Mouse (Mus musculus): Measurements from ENCODE around the gene Rps18. TPM values are rescaled to one million over a fixed set of nuclear protein-coding genes. Genes with fewer than 3 reads are reported as not detected.
"Not testable (repeated sequence)": the region's sequence is repeated elsewhere in the genome, so short reads cannot be mapped to it uniquely, and the experiment has no call there.

Gene Rps18
- polyA plus RNA-seq, 1 experiment from 2014 or later: 1,781 TPM

- Histone ChIP-seq H3K27me3 (ENCODE audit: control insufficient read depth, insufficient read depth, low read length) (no peaks in the 10 kb centered on the region), H3K27ac (replicated peaks) (peak overlapping the region; percentile 99), H3K9me3 (ENCODE audit: control insufficient read depth, low read length) (no peaks in the 10 kb centered on the region), H3K4me2 (replicated peaks; ENCODE audit: low read depth) (peak overlapping the region; percentile 94), H3K36me3 (ENCODE audit: control insufficient read depth, insufficient read depth, low read length) (peaks cover 20% of the 10 kb centered on the region), H3K9ac (ENCODE audit: low read length) (peak overlapping the region; percentile 97), H3K4me3 (ENCODE audit: low read depth, low read length) (peak overlapping the region; percentile 86), H3K4me1 (replicated peaks; ENCODE audit: control insufficient read depth, insufficient read depth) (peaks cover 3% of the 10 kb centered on the region; the same call in 1 of the 2 replicates)
- whole genome bisulfite sequencing: 40% methylated on average over 11 of the region's 11 CpGs
- ATAC-seq (ENCODE audit: low FRiP score, low TSS enrichment) (no peak), DNase-seq (ENCODE audit: low spot score) (no peak)
- TF ChIP-seq EP300 (optimal IDR thresholded peaks at IDR 0.05) (no peak), CTCF (IDR thresholded peaks at IDR 0.05; ENCODE audit: low read depth) (peak; percentile 55)
Observed at GRCm38 (mm10) chr17:33910346-33911051, 45.3 kb downstream of the Rps18 start.

GRCm38 (mm10) chr17:33909869-33910250 lies 45.9 kb downstream of the Rps18 start:
- Histone ChIP-seq H3K9ac (ENCODE audit: low read length) (peak overlapping the region; percentile 97), H3K4me3 (ENCODE audit: low read depth, low read length) (peak overlapping the region; percentile 86), H3K36me3 (ENCODE audit: control insufficient read depth, insufficient read depth, low read length) (peaks cover 17% of the 10 kb centered on the region), H3K27me3 (ENCODE audit: control insufficient read depth, insufficient read depth, low read length) (no peaks in the 10 kb centered on the region), H3K4me2 (replicated peaks; ENCODE audit: low read depth) (peak overlapping the region; percentile 94), H3K27ac (replicated peaks) (peak overlapping the region; percentile 99), H3K4me1 (replicated peaks; ENCODE audit: control insufficient read depth, insufficient read depth) (peaks cover 3% of the 10 kb centered on the region; the same call in 1 of the 2 replicates), H3K9me3 (ENCODE audit: control insufficient read depth, low read length) (no peaks in the 10 kb centered on the region)
- 1% methylated on average over 14 of the region's 14 CpGs for WGBS
- DNase-seq (ENCODE audit: low spot score): peak; percentile 78
- ATAC-seq (ENCODE audit: low FRiP score, low TSS enrichment): peak; percentile 12
- TF ChIP-seq CTCF (IDR thresholded peaks at IDR 0.05; ENCODE audit: low read depth) (no peak), EP300 (optimal IDR thresholded peaks at IDR 0.05) (no peak)

- Histone ChIP-seq H3K27me3 (ENCODE audit: control insufficient read depth, insufficient read depth, low read length) (no peaks in the 10 kb centered on the region), H3K36me3 (ENCODE audit: control insufficient read depth, insufficient read depth, low read length) (peaks cover 17% of the 10 kb centered on the region), H3K9me3 (ENCODE audit: control insufficient read depth, low read length) (no peaks in the 10 kb centered on the region), H3K4me2 (replicated peaks; ENCODE audit: low read depth) (peak within 1 kb of the TSS; percentile 94), H3K4me1 (replicated peaks; ENCODE audit: control insufficient read depth, insufficient read depth) (peaks cover 3% of the 10 kb centered on the region; the same call in 1 of the 2 replicates), H3K27ac (replicated peaks) (peak within 1 kb of the TSS; percentile 99), H3K9ac (ENCODE audit: low read length) (peak within 1 kb of the TSS; percentile 97), H3K4me3 (ENCODE audit: low read depth, low read length) (peak within 1 kb of the TSS; percentile 86)
- TF ChIP-seq EP300 (optimal IDR thresholded peaks at IDR 0.05) (no peak), CTCF (IDR thresholded peaks at IDR 0.05; ENCODE audit: low read depth) (peak; percentile 1; the same call in 1 of the 2 replicates)
- under 1% methylated on average over 67 of the region's 68 CpGs for WGBS
- peak; percentile 99 for DNase-seq (ENCODE audit: low spot score)
- peak; percentile 96 for ATAC-seq (ENCODE audit: low FRiP score, low TSS enrichment)
Observed at GRCm38 (mm10) chr17:33909077-33909868, 46.5 kb downstream of the Rps18 start, which contains the start of gene Daxx. Gene Daxx (plus strand): TSS chr17:33909414.

GRCm38 (mm10) chr17:33908331-33909076 lies 47.3 kb downstream of the Rps18 start:
- peak; percentile 59 for ATAC-seq (ENCODE audit: low FRiP score, low TSS enrichment)
- DNase-seq (ENCODE audit: low spot score): peak; percentile 63

GRCm38 (mm10) chr17:33904835-33905234 lies 51.0 kb downstream of the Rps18 start, which contains the start of gene Platr17:
Gene Platr17 (plus strand): TSS chr17:33905135.
- H3K36me3 ChIP-seq (ENCODE audit: control insufficient read depth, insufficient read depth, low read length); H3K27ac ChIP-seq (replicated peaks); H3K4me3 ChIP-seq (ENCODE audit: low read depth, low read length); H3K27me3 ChIP-seq (ENCODE audit: control insufficient read depth, insufficient read depth, low read length); H3K4me2 ChIP-seq (replicated peaks; ENCODE audit: low read depth); H3K9ac ChIP-seq (ENCODE audit: low read length); H3K4me1 ChIP-seq (replicated peaks; ENCODE audit: control insufficient read depth, insufficient read depth); DNase-seq (ENCODE audit: low spot score); H3K9me3 ChIP-seq (ENCODE audit: control insufficient read depth, low read length); ATAC-seq (ENCODE audit: low FRiP score, low TSS enrichment): not testable (repeated sequence)
- WGBS: 30% methylated on average over 3 of the region's 4 CpGs

More at GRCm38 (mm10) chr17:33908331-33909076, 47.3 kb downstream of the Rps18 start:
- peaks cover 3% of the 10 kb centered on the region; the same call in 1 of the 2 replicates for H3K4me1 ChIP-seq (replicated peaks; ENCODE audit: control insufficient read depth, insufficient read depth)
- H3K4me3 ChIP-seq (ENCODE audit: low read depth, low read length): peak overlapping the region; percentile 86
- peaks cover 9% of the 10 kb centered on the region; the same call in 1 of the 2 replicates for H3K36me3 ChIP-seq (ENCODE audit: control insufficient read depth, insufficient read depth, low read length)
- peak overlapping the region; percentile 99 for H3K27ac ChIP-seq (replicated peaks)
- H3K4me2 ChIP-seq (replicated peaks; ENCODE audit: low read depth): peak overlapping the region; percentile 94
- no peaks in the 10 kb centered on the region for H3K9me3 ChIP-seq (ENCODE audit: control insufficient read depth, low read length)
- peak overlapping the region; percentile 69 for H3K9ac ChIP-seq (ENCODE audit: low read length)
- no peak for TF ChIP-seq EP300 (optimal IDR thresholded peaks at IDR 0.05)
- under 1% methylated on average over 42 of the region's 44 CpGs for WGBS
- H3K27me3 ChIP-seq (ENCODE audit: control insufficient read depth, insufficient read depth, low read length): no peaks in the 10 kb centered on the region

- WGBS: 70% methylated on average over 6 of the region's 6 CpGs
- H3K9ac ChIP-seq (ENCODE audit: low read length); ATAC-seq (ENCODE audit: low FRiP score, low TSS enrichment); H3K27ac ChIP-seq (replicated peaks); H3K36me3 ChIP-seq (ENCODE audit: control insufficient read depth, insufficient read depth, low read length); H3K27me3 ChIP-seq (ENCODE audit: control insufficient read depth, insufficient read depth, low read length); DNase-seq (ENCODE audit: low spot score); H3K9me3 ChIP-seq (ENCODE audit: control insufficient read depth, low read length); H3K4me1 ChIP-seq (replicated peaks; ENCODE audit: control insufficient read depth, insufficient read depth); H3K4me3 ChIP-seq (ENCODE audit: low read depth, low read length); H3K4me2 ChIP-seq (replicated peaks; ENCODE audit: low read depth): not testable (repeated sequence)
Observed at GRCm38 (mm10) chr17:33903911-33904651, 51.7 kb downstream of the Rps18 start.

Data from stomach, postnatal 0 days (tissue).